Mouse (Mus musculus): ENCODE results near the gene Zswim8. TPM values are rescaled to one million over a fixed set of nuclear protein-coding genes. Genes with fewer than 3 reads are reported as not detected.

Zswim8 gene
- total RNA-seq, 2 experiments from 2014 or later, result 22.0 to 35.6 TPM

DNA sequence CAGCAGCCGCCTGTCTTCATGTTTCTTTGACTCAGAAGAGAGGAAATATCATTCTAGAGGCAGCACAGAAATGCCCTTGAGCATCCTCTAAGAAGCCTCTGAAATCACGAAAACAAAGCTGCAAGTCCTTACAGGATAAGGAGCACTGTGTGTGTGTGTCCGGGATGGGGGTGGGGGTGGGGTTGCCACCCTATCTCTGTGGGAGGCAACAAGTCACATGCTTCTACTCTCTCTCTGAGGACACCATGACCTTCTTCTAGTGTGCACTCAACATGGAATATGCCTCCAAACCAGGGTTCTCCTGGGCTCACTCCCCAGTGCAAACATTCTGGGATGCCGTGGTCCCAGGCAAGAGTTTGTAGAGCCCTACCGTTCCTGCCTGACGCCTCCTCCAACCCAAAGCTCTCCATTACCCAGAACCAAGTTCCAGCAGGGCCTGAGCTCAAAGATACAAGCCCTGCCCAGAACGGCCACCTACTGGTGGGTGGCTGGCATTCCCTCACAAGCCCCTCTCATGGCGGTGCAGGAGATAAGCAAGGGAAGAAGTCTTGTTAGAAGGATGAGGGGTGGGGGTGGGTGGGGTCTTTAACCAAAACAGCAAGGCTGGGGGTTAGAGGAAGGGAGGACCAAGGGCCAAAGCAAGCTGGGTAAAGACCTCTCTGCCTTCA lies 51.5 kb downstream of the Zswim8 start:
- ATAC-seq (replicated peaks; ENCODE audit: low FRiP score, low TSS enrichment, poor library complexity, severe bottlenecking), result no peak

- ATAC-seq (replicated peaks; ENCODE audit: low FRiP score, low TSS enrichment, poor library complexity, severe bottlenecking), result no peak
These were observed 57.6 kb downstream of the Zswim8 start for GRCm38 (mm10) chr14:20764942-20765341.

GRCm38 (mm10) chr14:20765642-20766258 lies 58.4 kb downstream of the Zswim8 start:
- peak; percentile 87 for ATAC-seq (replicated peaks; ENCODE audit: low FRiP score, low TSS enrichment, poor library complexity, severe bottlenecking)

GRCm38 (mm10) chr14:20767936-20768335 lies 60.6 kb downstream of the Zswim8 start:
- no peak for ATAC-seq (replicated peaks; ENCODE audit: low FRiP score, low TSS enrichment, poor library complexity, severe bottlenecking)

DNA sequence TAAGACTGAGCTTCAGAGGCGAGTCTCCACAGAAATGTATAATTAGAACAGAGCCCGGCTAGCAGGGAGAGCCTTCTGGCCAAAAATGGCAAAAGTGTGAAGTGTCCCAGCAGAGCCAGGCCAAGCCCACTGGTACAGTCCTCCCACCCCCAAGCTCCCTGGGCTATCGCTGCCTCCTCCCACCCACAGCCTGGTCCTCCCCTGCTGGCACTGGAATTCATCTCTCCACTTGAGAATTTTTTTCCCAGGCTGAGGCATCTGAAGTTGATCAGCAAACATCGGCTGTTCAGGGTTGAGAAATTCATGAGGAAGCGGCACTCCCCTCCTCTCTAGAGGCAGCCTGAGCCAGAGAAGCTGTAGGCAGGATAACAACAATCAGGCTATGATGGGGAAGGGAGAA lies 61.2 kb downstream of the Zswim8 start:
- no peak for ATAC-seq (replicated peaks; ENCODE audit: low FRiP score, low TSS enrichment, poor library complexity, severe bottlenecking)

DNA sequence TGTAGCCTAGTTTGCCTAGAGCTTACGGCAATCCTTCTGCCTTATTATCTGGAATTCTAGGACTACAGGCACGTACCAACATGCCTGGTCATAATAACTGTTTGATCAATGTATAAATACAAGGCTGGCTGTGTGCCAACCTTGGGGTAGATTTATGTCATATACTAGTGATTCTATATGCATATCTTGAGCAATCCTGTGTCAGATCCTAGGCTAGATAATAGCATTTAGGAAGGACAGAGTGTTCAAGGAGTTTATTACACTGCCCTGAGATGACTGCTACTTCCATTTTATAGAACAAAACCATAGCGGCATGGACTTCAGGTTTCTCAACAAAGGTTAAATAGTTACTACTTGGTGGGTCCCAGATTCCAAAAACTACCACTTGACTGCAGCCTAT lies 64.6 kb downstream of the Zswim8 start:
- no peak for ATAC-seq (replicated peaks; ENCODE audit: low FRiP score, low TSS enrichment, poor library complexity, severe bottlenecking)

DNA sequence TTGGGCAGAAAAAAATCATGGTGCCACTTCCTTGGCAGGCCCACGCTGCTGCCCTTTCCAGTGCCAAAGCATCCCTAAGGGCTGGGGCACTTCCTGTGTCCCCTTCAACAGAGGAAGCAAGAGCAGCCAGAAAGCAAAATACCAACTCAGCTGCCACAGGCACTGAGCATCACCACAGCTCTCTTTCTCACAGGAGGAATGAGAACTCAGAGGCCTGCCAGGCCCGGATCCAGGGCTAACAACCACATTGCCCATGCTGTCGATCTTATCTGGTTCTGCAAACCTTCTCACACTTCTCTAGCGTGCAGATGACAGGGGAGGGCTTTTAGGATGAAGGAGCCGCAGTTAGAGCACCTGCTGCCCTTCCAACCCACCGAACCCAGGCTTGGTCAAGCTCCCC lies 65.5 kb downstream of the Zswim8 start:
- no peak for ATAC-seq (replicated peaks; ENCODE audit: low FRiP score, low TSS enrichment, poor library complexity, severe bottlenecking)

Other genes with a start within 250 kb of the Zswim8 start
- 89.1 and 89.2 TPM in 2 replicates for gene Anxa7, start 227.4 kb upstream of the Zswim8 start, total RNA-seq (2014; fragmentation: Nextera tagmentation)
- gene Anxa7, start 227.4 kb upstream of the Zswim8 start, total RNA-seq (2017), result 72.3 and 79.6 TPM in 2 replicates
- 1.4 and 5.4 TPM in 2 replicates for gene Mss51, start 210.7 kb upstream of the Zswim8 start, total RNA-seq (2014; fragmentation: Nextera tagmentation)
- 0.80 TPM in 1 of 2 replicates, not detected in the other for gene Mss51, start 210.7 kb upstream of the Zswim8 start, total RNA-seq (2017)
- gene Ppp3cb, start 161.0 kb upstream of the Zswim8 start, total RNA-seq (2014; fragmentation: Nextera tagmentation), result 114 and 135 TPM in 2 replicates
- 60.1 and 69.9 TPM in 2 replicates for gene Ppp3cb, start 161.0 kb upstream of the Zswim8 start, total RNA-seq (2017)
- 7.5 and 14.1 TPM in 2 replicates for gene Usp54, start 66.5 kb upstream of the Zswim8 start, total RNA-seq (2014; fragmentation: Nextera tagmentation)
- 5.6 and 6.8 TPM in 2 replicates for gene Usp54, start 66.5 kb upstream of the Zswim8 start, total RNA-seq (2017)
- not detected in 2 replicates for gene Myoz1, start 51.0 kb upstream of the Zswim8 start, total RNA-seq (2014; fragmentation: Nextera tagmentation)
- not detected in 2 replicates for gene Myoz1, start 51.0 kb upstream of the Zswim8 start, total RNA-seq (2017)
- gene Synpo2l, start 39.2 kb upstream of the Zswim8 start, total RNA-seq (2014; fragmentation: Nextera tagmentation), result not detected in 2 replicates
- 0.05 and 0.46 TPM in 2 replicates for gene Synpo2l, start 39.2 kb upstream of the Zswim8 start, total RNA-seq (2017)
- 99.9 and 104 TPM in 2 replicates for gene Sec24c, start 33.2 kb upstream of the Zswim8 start, total RNA-seq (2014; fragmentation: Nextera tagmentation)
- gene Sec24c, start 33.2 kb upstream of the Zswim8 start, total RNA-seq (2017), result 50.4 and 55.1 TPM in 2 replicates
- 6.7 and 8.6 TPM in 2 replicates for gene Fut11, start 12.6 kb upstream of the Zswim8 start, total RNA-seq (2014; fragmentation: Nextera tagmentation)
- gene Fut11, start 12.6 kb upstream of the Zswim8 start, total RNA-seq (2017), result 2.7 and 3.7 TPM in 2 replicates
- gene Chchd1, start 4.5 kb upstream of the Zswim8 start, total RNA-seq (2014; fragmentation: Nextera tagmentation), result 202 and 239 TPM in 2 replicates
- 102 and 122 TPM in 2 replicates for gene Chchd1, start 4.5 kb upstream of the Zswim8 start, total RNA-seq (2017)
- 81.5 and 88.9 TPM in 2 replicates for gene Ndst2, start 27.0 kb downstream of the Zswim8 start, total RNA-seq (2014; fragmentation: Nextera tagmentation)
- 15.1 and 19.4 TPM in 2 replicates for gene Ndst2, start 27.0 kb downstream of the Zswim8 start, total RNA-seq (2017)
- gene Camk2g, start 86.5 kb downstream of the Zswim8 start, total RNA-seq (2014; fragmentation: Nextera tagmentation), result 7.1 and 30.8 TPM in 2 replicates
- gene Camk2g, start 86.5 kb downstream of the Zswim8 start, total RNA-seq (2017), result 33.0 and 34.8 TPM in 2 replicates
- gene Plau, start 129.1 kb downstream of the Zswim8 start, total RNA-seq (2014; fragmentation: Nextera tagmentation), result not detected in 2 replicates
- 0.38 TPM in 1 of 2 replicates, not detected in the other for gene Plau, start 129.1 kb downstream of the Zswim8 start, total RNA-seq (2017)
- gene Vcl, start 221.8 kb downstream of the Zswim8 start, total RNA-seq (2014; fragmentation: Nextera tagmentation), result 56.7 and 62.3 TPM in 2 replicates
- gene Vcl, start 221.8 kb downstream of the Zswim8 start, total RNA-seq (2017), result 55.2 and 63.7 TPM in 2 replicates

Data from megakaryocyte-erythroid progenitor cell, adult 5-6 weeks (primary cell).